Mouse (Mus musculus) midbrain, postnatal 0 days (tissue): Measurements from ENCODE around the gene Dgat2. TPM values are rescaled to one million over a fixed set of nuclear protein-coding genes. Genes with fewer than 3 reads are reported as not detected.

Experiments used
- ATAC-seq: fragments of 200-750 bp; cut with Nextera tagmentation; 2 replicates; pipeline ENCODE4 v1.8.0; 2017; ENCODE audit warnings: moderate number of reproducible peaks, mild to moderate bottlenecking, moderate TSS enrichment, moderate library complexity; ENCODE audit not compliant: low FRiP score
- DNase-seq: peaks from one replicate; pipeline ENCODE4 v3.0.0-alpha.2; 2015; ENCODE audit warnings: low spot score
- H3K27ac ChIP-seq: fragments of 300-500 bp; sonication (generic); 2 replicates; pipeline ENCODE4 v1.5.1; 2014; ENCODE audit warnings: low read depth, mild to moderate bottlenecking, low read length, mixed read lengths
- H3K27me3 ChIP-seq: fragments of 300-500 bp; sonication (generic); 2 replicates; pipeline ENCODE4 v1.6.1; 2014; ENCODE audit warnings: low read length, control low read depth, mixed read lengths; ENCODE audit not compliant: insufficient read depth
- H3K36me3 ChIP-seq: fragments of 300-500 bp; sonication (generic); 2 replicates; pipeline ENCODE4 v1.6.1; 2014; ENCODE audit warnings: low read length, control low read depth, mixed read lengths; ENCODE audit not compliant: insufficient read depth
- H3K4me1 ChIP-seq: fragments of 300-500 bp; sonication (generic); 2 replicates; pipeline ENCODE4 v1.6.1; 2014; ENCODE audit warnings: mild to moderate bottlenecking, control low read depth, antibody characterized with exemption, low read length, mixed read lengths; ENCODE audit not compliant: insufficient read depth
- H3K4me2 ChIP-seq: fragments of 300-500 bp; sonication (generic); 2 replicates; pipeline ENCODE4 v1.6.1; 2014; ENCODE audit warnings: low read depth, mild to moderate bottlenecking, low read length, mixed read lengths; ENCODE audit not compliant: poor library complexity, severe bottlenecking
- H3K4me3 ChIP-seq: fragments of 300-500 bp; sonication (generic); 2 replicates; pipeline ENCODE4 v1.5.1; 2014; ENCODE audit warnings: low read depth, mild to moderate bottlenecking, low read length, moderate library complexity
- H3K9ac ChIP-seq: fragments of 300-500 bp; sonication (generic); replicated peaks from 2 replicates; pipeline ENCODE4 v1.6.1; 2014; ENCODE audit warnings: mild to moderate bottlenecking, low read length, moderate library complexity, mixed read lengths; ENCODE audit not compliant: poor library complexity, severe bottlenecking
- H3K9me3 ChIP-seq: fragments of 300-500 bp; sonication (generic); 2 replicates; pipeline ENCODE4 v1.6.1; 2016; ENCODE audit warnings: low read length, control low read depth
- CTCF ChIP-seq: IDR thresholded peaks from 2 replicates; pipeline ENCODE4 v1.5.1; 2016; ENCODE audit warnings: antibody characterized with exemption, mild to moderate bottlenecking
- WGBS: fragments of 180-500 bp; shearing (Covaris S2); extraction: QIAGEN DNeasy Blood & Tissue Kit; methylation state at CpG from one replicate; pipeline ENCODE4 v1.1.7; 2014; 5-methylcytosine and 5-hydroxymethylcytosine counted together
- polyA plus RNA-seq: library from polyadenylated mRNA; unstranded; fragments of >200 nt; fragmentation: Nextera tagmentation; extraction: Ambion mirVana; gene quantifications from 2 replicates; pipeline ENCODE4 v1.2.1, GENCODE M21; 2015
- total RNA-seq: library from RNA; depleted of rRNA; stranded (reverse); fragments of >200 nt; gene quantifications from 2 replicates; pipeline ENCODE4 v1.2.3, GENCODE M21; 2014

The Dgat2 gene
- total and polyA plus RNA-seq, 2 experiments from 2014 or later, result 33.1 to 34.5 TPM

DNA sequence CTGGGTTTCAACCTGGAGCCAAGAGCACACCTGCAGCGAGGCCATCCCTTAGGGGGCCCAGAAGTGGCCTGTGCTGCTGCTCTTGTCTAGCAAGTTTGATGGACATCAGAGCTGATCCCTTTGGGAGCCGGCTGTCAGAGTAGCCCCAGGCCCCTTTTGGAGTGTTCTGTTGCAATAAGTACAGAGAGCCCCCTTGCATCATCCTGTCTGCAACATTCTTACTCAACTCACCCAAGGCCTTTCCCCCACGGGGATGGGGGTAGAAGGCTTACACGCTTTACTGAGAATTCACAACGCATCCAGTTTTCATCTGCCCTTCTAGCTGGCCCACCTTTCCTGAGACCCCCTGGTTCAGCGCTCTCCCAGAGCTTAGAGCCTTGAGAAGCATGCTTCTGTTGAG is 6.1 kb upstream of the Dgat2 start:
- no peaks in the 10 kb centered on the region for H3K4me1 ChIP-seq
- no peak overlapping the region for H3K4me3 ChIP-seq
- WGBS, result 81% methylated on average over 6 of the region's 6 CpGs
- no peak overlapping the region for H3K9ac ChIP-seq
- no peak for TF ChIP-seq CTCF
- no peaks in the 10 kb centered on the region for H3K9me3 ChIP-seq
- ATAC-seq, result no peak
- H3K27me3 ChIP-seq, result no peaks in the 10 kb centered on the region
- H3K36me3 ChIP-seq, result no peaks in the 10 kb centered on the region
- DNase-seq, result no peak
- no peak overlapping the region for H3K27ac ChIP-seq
- no peak overlapping the region for H3K4me2 ChIP-seq

DNA sequence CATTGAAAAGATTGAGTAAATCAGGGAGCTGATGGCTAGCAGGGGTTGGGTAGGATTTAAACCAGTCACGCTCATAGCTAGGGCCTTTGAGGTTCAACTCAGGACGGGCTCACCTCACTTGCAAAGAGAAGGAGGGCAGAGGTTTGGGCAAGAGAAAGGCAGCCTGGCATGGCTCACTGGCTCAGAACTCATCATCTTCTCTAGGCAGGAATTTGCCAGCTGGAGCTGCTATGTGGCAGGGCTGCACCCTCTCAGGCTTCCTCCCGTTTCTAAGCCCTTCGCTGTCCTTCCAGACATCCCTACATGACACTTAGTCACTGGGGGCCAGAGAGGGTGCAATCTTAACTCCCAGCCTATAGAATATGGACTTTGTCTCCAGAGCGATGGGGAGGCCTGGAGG is 4.9 kb upstream of the Dgat2 start:
- no peaks in the 10 kb centered on the region for H3K27me3 ChIP-seq
- no peaks in the 10 kb centered on the region for H3K4me1 ChIP-seq
- H3K9me3 ChIP-seq, result no peaks in the 10 kb centered on the region
- no peak overlapping the region for H3K9ac ChIP-seq
- no peak overlapping the region for H3K27ac ChIP-seq
- ATAC-seq, result no peak
- no peaks in the 10 kb centered on the region for H3K36me3 ChIP-seq
- WGBS, result 76% methylated on average over 5 of the region's 5 CpGs
- DNase-seq, result no peak
- no peak overlapping the region for H3K4me3 ChIP-seq
- H3K4me2 ChIP-seq, result no peak overlapping the region
- no peak for TF ChIP-seq CTCF

GRCm38 (mm10) chr7:99185405-99185804 is 2.9 kb upstream of the Dgat2 start:
- no peak for ATAC-seq
- Histone ChIP-seq H3K4me1 (0 out of 2 replicates have a peak, but pooled peaks cover 6% of the 10 kb centered on the region), H3K36me3 (no peaks in the 10 kb centered on the region), H3K9me3 (no peaks in the 10 kb centered on the region), H3K27me3 (no peaks in the 10 kb centered on the region), H3K4me2 (no peak overlapping the region), H3K27ac (no peak overlapping the region), H3K4me3 (no peak overlapping the region), H3K9ac (no peak overlapping the region)
- 87% methylated on average over 3 of the region's 3 CpGs for WGBS
- no peak for DNase-seq
- TF ChIP-seq CTCF, result no peak

DNA sequence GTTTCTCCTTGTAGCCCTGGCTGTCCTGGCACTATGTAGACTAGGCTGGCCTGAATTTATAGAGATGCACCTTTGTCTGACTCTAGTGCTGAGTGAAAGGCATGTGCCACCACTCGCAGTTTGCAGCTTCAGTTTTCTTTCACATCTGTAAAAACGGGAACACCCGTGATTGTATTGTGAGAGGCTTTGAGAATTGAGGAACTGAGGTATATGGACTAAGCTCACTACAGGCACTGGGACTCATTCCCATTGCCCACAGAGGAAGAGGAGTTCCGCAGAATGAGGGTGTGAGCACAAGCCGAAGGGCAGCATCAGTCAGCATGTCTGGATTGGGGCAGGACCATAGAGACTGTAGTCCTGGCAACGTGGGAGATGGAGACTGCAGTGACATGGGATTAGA is 1.2 kb upstream of the Dgat2 start:
- Histone ChIP-seq H3K9me3 (no peaks in the 10 kb centered on the region), H3K36me3 (no peaks in the 10 kb centered on the region), H3K9ac (no peak overlapping the region), H3K4me1 (0 out of 2 replicates have a peak, but pooled peaks cover 6% of the 10 kb centered on the region), H3K4me3 (no peak overlapping the region), H3K27me3 (no peaks in the 10 kb centered on the region), H3K27ac (no peak overlapping the region), H3K4me2 (no peak overlapping the region; the same call in 1 of the 2 replicates)
- no peak for TF ChIP-seq CTCF
- DNase-seq, result no peak
- no peak for ATAC-seq
- WGBS, result 64% methylated on average over 6 of the region's 6 CpGs

GRCm38 (mm10) chr7:99181619-99182431 is 694 bp downstream of the Dgat2 start:
- Histone ChIP-seq H3K9me3 (no peaks in the 10 kb centered on the region), H3K4me2 (peak overlapping the region; percentile 98), H3K27me3 (no peaks in the 10 kb centered on the region; the same call in 1 of the 2 replicates), H3K27ac (no peak overlapping the region; the same call in 1 of the 2 replicates), H3K9ac (peak overlapping the region; percentile 80), H3K4me3 (peak overlapping the region; percentile 67), H3K4me1 (0 out of 2 replicates have a peak, but pooled peaks cover 6% of the 10 kb centered on the region), H3K36me3 (no peaks in the 10 kb centered on the region)
- no peak for DNase-seq
- ATAC-seq, result no peak
- WGBS, result 22% methylated on average over 14 of the region's 14 CpGs
- TF ChIP-seq CTCF, result no peak

GRCm38 (mm10) chr7:99180162-99180561 is 2.4 kb downstream of the Dgat2 start:
- Histone ChIP-seq H3K4me3 (no peak overlapping the region), H3K36me3 (no peaks in the 10 kb centered on the region), H3K27me3 (no peaks in the 10 kb centered on the region; the same call in 1 of the 2 replicates), H3K9ac (no peak overlapping the region), H3K4me2 (no peak overlapping the region), H3K9me3 (no peaks in the 10 kb centered on the region), H3K4me1 (0 out of 2 replicates have a peak, but pooled peaks cover 6% of the 10 kb centered on the region), H3K27ac (no peak overlapping the region)
- ATAC-seq (no peak), DNase-seq (no peak)
- 83% methylated on average over 1 of the region's 1 CpGs for WGBS
- TF ChIP-seq CTCF, result no peak
